Mouse (Mus musculus): ENCODE measurements around the gene Cbr4. TPM values are rescaled to one million over a fixed set of nuclear protein-coding genes. Genes with fewer than 3 reads are reported as not detected.

Gene Cbr4
- 1.0 and 2.3 TPM in 2 replicates for polyA plus RNA-seq (2012; rRNA removed)

GRCm38 (mm10) chr8:61487597-61488156 lies at the start of gene Cbr4:
Cbr4 (plus strand) TSS chr8:61487734.

